Mouse (Mus musculus): ENCODE data around the gene Styx. TPM values are rescaled to one million over a fixed set of nuclear protein-coding genes. Genes with fewer than 3 reads are reported as not detected.
"Not testable (repeated sequence)": the region's sequence is repeated elsewhere in the genome, so short reads cannot be mapped to it uniquely, and the experiment has no call there.

The Styx gene
- total RNA-seq, 1 experiment from 2014 or later = 26.5 TPM

- peak; percentile 87 for ATAC-seq (replicated peaks; ENCODE audit: low read depth, poor library complexity, severe bottlenecking)
These were observed 21.2 kb upstream of the Styx start, which contains the start of gene Psmc6 for GRCm38 (mm10) chr14:45329589-45330181. Gene Psmc6 (plus strand): TSS chr14:45329788.

- no peak for ATAC-seq (replicated peaks; ENCODE audit: low read depth, poor library complexity, severe bottlenecking)
These were observed 13.6 kb downstream of the Styx start for GRCm38 (mm10) chr14:45364211-45365195.

GRCm38 (mm10) chr14:45365196-45365587 is 14.3 kb downstream of the Styx start:
- no peak for ATAC-seq (replicated peaks; ENCODE audit: low read depth, poor library complexity, severe bottlenecking)

GRCm38 (mm10) chr14:45378771-45379170 is 27.9 kb downstream of the Styx start:
- no peak for ATAC-seq (replicated peaks; ENCODE audit: low read depth, poor library complexity, severe bottlenecking)

- no peak for ATAC-seq (replicated peaks; ENCODE audit: low read depth, poor library complexity, severe bottlenecking)
These were observed 29.9 kb downstream of the Styx start for GRCm38 (mm10) chr14:45380756-45381155.

GRCm38 (mm10) chr14:45382912-45383311 is 32.0 kb downstream of the Styx start:
- ATAC-seq (replicated peaks; ENCODE audit: low read depth, poor library complexity, severe bottlenecking) = no peak

- no peak for ATAC-seq (replicated peaks; ENCODE audit: low read depth, poor library complexity, severe bottlenecking)
These were observed 34.7 kb downstream of the Styx start for GRCm38 (mm10) chr14:45385596-45385995.

GRCm38 (mm10) chr14:45387480-45387879 is 36.6 kb downstream of the Styx start:
- ATAC-seq (replicated peaks; ENCODE audit: low read depth, poor library complexity, severe bottlenecking) = peak; percentile 35

GRCm38 (mm10) chr14:45388345-45389181 is 37.7 kb downstream of the Styx start:
- peak; percentile 76 for ATAC-seq (replicated peaks; ENCODE audit: low read depth, poor library complexity, severe bottlenecking)

- peak; percentile 19; the same call in 1 of the 2 replicates for ATAC-seq (replicated peaks; ENCODE audit: low read depth, poor library complexity, severe bottlenecking)
These were observed 38.3 kb downstream of the Styx start for GRCm38 (mm10) chr14:45389194-45389593.

- peak; percentile 81 for ATAC-seq (replicated peaks; ENCODE audit: low read depth, poor library complexity, severe bottlenecking)
These were observed 48.9 kb downstream of the Styx start for GRCm38 (mm10) chr14:45399836-45400235.

GRCm38 (mm10) chr14:45403651-45404050 is 52.8 kb downstream of the Styx start:
- ATAC-seq (replicated peaks; ENCODE audit: low read depth, poor library complexity, severe bottlenecking) = no peak

- ATAC-seq (replicated peaks; ENCODE audit: low read depth, poor library complexity, severe bottlenecking) = not testable (repeated sequence)
These were observed 53.9 kb downstream of the Styx start, which contains the start of gene Gnpnat1 for GRCm38 (mm10) chr14:45404813-45405212. Gene Gnpnat1 (minus strand): TSS chr14:45404913.

GRCm38 (mm10) chr14:45416265-45416664 is 65.4 kb downstream of the Styx start:
- ATAC-seq (replicated peaks; ENCODE audit: low read depth, poor library complexity, severe bottlenecking) = no peak

- no peak for ATAC-seq (replicated peaks; ENCODE audit: low read depth, poor library complexity, severe bottlenecking)
These were observed 67.7 kb downstream of the Styx start for GRCm38 (mm10) chr14:45418553-45418952.

GRCm38 (mm10) chr14:45419323-45419722 is 68.4 kb downstream of the Styx start:
- no peak for ATAC-seq (replicated peaks; ENCODE audit: low read depth, poor library complexity, severe bottlenecking)

GRCm38 (mm10) chr14:45422371-45422770 is 71.5 kb downstream of the Styx start:
- no peak for ATAC-seq (replicated peaks; ENCODE audit: low read depth, poor library complexity, severe bottlenecking)

- peak; percentile 72; the same call in 1 of the 2 replicates for ATAC-seq (replicated peaks; ENCODE audit: low read depth, poor library complexity, severe bottlenecking)
These were observed 72.3 kb downstream of the Styx start for GRCm38 (mm10) chr14:45423220-45423619.

GRCm38 (mm10) chr14:45430066-45430842 is 79.4 kb downstream of the Styx start:
- no peak for ATAC-seq (replicated peaks; ENCODE audit: low read depth, poor library complexity, severe bottlenecking)

Measured in common myeloid progenitor, adult 5-6 weeks (primary cell).